Mouse (Mus musculus) spleen, adult 2 months (tissue): ENCODE data around the gene Cox7b.

Source experiments
- CTCF ChIP-seq: fragments of 200-500 bp; IDR thresholded peaks from 2 replicates; pipeline ENCODE4 v1.5.1; 2011; ENCODE audit warnings: mild to moderate bottlenecking, inconsistent platforms; ENCODE audit not compliant: insufficient read depth, insufficient read length, insufficient replicate concordance; ENCODE audit errors: extremely low read depth
- POLR2A ChIP-seq: fragments of 200-500 bp; IDR thresholded peaks from 2 replicates; pipeline ENCODE4 v1.6.1; 2011; ENCODE audit warnings: low read depth, low read length, inconsistent platforms

GRCm38 (mm10) chrX:106045455-106045854, 30.0 kb downstream of the Cox7b start:
- TF ChIP-seq CTCF (no peak), POLR2A (no peak)
